Mouse (Mus musculus) right cerebral cortex, postnatal 36 days (tissue): ENCODE data around the gene Map10.

Experiments
- DNase-seq, 2 experiments: peaks; one replicate each; pipeline ENCODE4 v3.0.0; 2022; ENCODE audit warnings: low spot score in 2 of 2, mixed read lengths in 1 of 2

Map10 gene

GRCm38 (mm10) chr8:125669700-125670195 lies at the start of gene Map10:
Map10 (plus strand) TSS chr8:125669818.
- peak; percentile 83 to 84 for DNase-seq

- DNase-seq = no peak
Measured at GRCm38 (mm10) chr8:125620301-125620700, 49.3 kb upstream of the Map10 start.

- peak; percentile 22 to 28 for DNase-seq
Measured at GRCm38 (mm10) chr8:125624287-125624686, 45.3 kb upstream of the Map10 start.

GRCm38 (mm10) chr8:125626381-125626780 lies 43.2 kb upstream of the Map10 start:
- DNase-seq = no peak

- DNase-seq = no peak
Measured at GRCm38 (mm10) chr8:125628834-125629233, 40.8 kb upstream of the Map10 start.

- DNase-seq = no peak
Measured at GRCm38 (mm10) chr8:125638411-125639058, 31.1 kb upstream of the Map10 start.

GRCm38 (mm10) chr8:125639631-125640030 lies 30.0 kb upstream of the Map10 start:
- no peak for DNase-seq

- no peak for DNase-seq
Measured at GRCm38 (mm10) chr8:125640766-125641165, 28.9 kb upstream of the Map10 start.

- no peak for DNase-seq
Measured at GRCm38 (mm10) chr8:125641808-125642207, 27.8 kb upstream of the Map10 start.

- no peak for DNase-seq
Measured at GRCm38 (mm10) chr8:125645757-125646478, 23.7 kb upstream of the Map10 start.

- DNase-seq = no peak
Measured at GRCm38 (mm10) chr8:125649447-125649846, 20.2 kb upstream of the Map10 start.

GRCm38 (mm10) chr8:125654821-125655220 lies 14.8 kb upstream of the Map10 start:
- DNase-seq = no peak

GRCm38 (mm10) chr8:125658508-125658907 lies 11.1 kb upstream of the Map10 start:
- DNase-seq = no peak

GRCm38 (mm10) chr8:125658926-125659325 lies 10.7 kb upstream of the Map10 start:
- no peak for DNase-seq

GRCm38 (mm10) chr8:125660397-125660796 lies 9.2 kb upstream of the Map10 start:
- no peak for DNase-seq

- no peak for DNase-seq
Measured at GRCm38 (mm10) chr8:125661958-125662668, 7.5 kb upstream of the Map10 start.

GRCm38 (mm10) chr8:125662669-125663048 lies 7.0 kb upstream of the Map10 start:
- no peak for DNase-seq

GRCm38 (mm10) chr8:125665183-125665875 lies 4.3 kb upstream of the Map10 start:
- DNase-seq = no peak

- DNase-seq = no peak
Measured at GRCm38 (mm10) chr8:125665876-125666186, 3.8 kb upstream of the Map10 start.

- no peak for DNase-seq
Measured at GRCm38 (mm10) chr8:125666201-125666600, 3.4 kb upstream of the Map10 start.

GRCm38 (mm10) chr8:125667248-125667647 lies 2.4 kb upstream of the Map10 start:
- no peak for DNase-seq

GRCm38 (mm10) chr8:125669159-125669699 lies 389 bp upstream of the Map10 start:
- DNase-seq = no peak
